Mouse (Mus musculus) lung, embryonic 14.5 days (tissue): ENCODE data around the gene Alpk3. TPM values are rescaled to one million over a fixed set of nuclear protein-coding genes. Genes with fewer than 3 reads are reported as not detected.
A peak's percentile ranks its signal among the peaks of the same experiment; 100 is the strongest.

ENCODE experiments used
- ATAC-seq: fragments of 200-750 bp; cut with Nextera tagmentation; 2 replicates; pipeline ENCODE4 v1.8.0; 2017; ENCODE audit warnings: mild to moderate bottlenecking, moderate TSS enrichment, moderate library complexity; ENCODE audit not compliant: insufficient read depth
- DNase-seq: peaks from one replicate; pipeline ENCODE4 v3.0.0-alpha.2; 2015
- H3K27ac ChIP-seq: fragments of 300-500 bp; sonication (generic); 2 replicates; pipeline ENCODE4 v1.5.1; 2014; ENCODE audit warnings: low read depth, mild to moderate bottlenecking, moderate library complexity
- H3K27me3 ChIP-seq: fragments of 300-500 bp; sonication (generic); 2 replicates; pipeline ENCODE4 v1.6.1; 2014; ENCODE audit warnings: low read length, control low read depth; ENCODE audit not compliant: insufficient read depth
- H3K36me3 ChIP-seq: fragments of 300-500 bp; sonication (generic); 2 replicates; pipeline ENCODE4 v1.6.1; 2014; ENCODE audit warnings: control low read depth; ENCODE audit not compliant: insufficient read depth
- H3K4me1 ChIP-seq: fragments of 300-500 bp; sonication (generic); 2 replicates; pipeline ENCODE4 v1.6.1; 2014; ENCODE audit warnings: antibody characterized with exemption, control low read depth; ENCODE audit not compliant: insufficient read depth
- H3K4me2 ChIP-seq: fragments of 300-500 bp; sonication (generic); 2 replicates; pipeline ENCODE4 v1.6.1; 2014; ENCODE audit warnings: mild to moderate bottlenecking
- H3K4me3 ChIP-seq: fragments of 300-500 bp; sonication (generic); 2 replicates; pipeline ENCODE4 v1.5.1; 2014; ENCODE audit warnings: low read depth, low read length
- H3K9ac ChIP-seq: fragments of 300-500 bp; sonication (generic); 2 replicates; pipeline ENCODE4 v1.6.1; 2014
- H3K9me3 ChIP-seq: fragments of 300-500 bp; sonication (generic); 2 replicates; pipeline ENCODE4 v1.6.1; 2016; ENCODE audit warnings: low read depth, low read length, control low read depth
- CTCF ChIP-seq: IDR thresholded peaks from 2 replicates; pipeline ENCODE4 v1.5.1; 2016; ENCODE audit warnings: antibody characterized with exemption, low read depth
- WGBS: fragments of 180-500 bp; shearing (Covaris S2); extraction: QIAGEN DNeasy Blood & Tissue Kit; methylation state at CpG from one replicate; pipeline ENCODE4 v1.1.7; 2014; 5-methylcytosine and 5-hydroxymethylcytosine counted together
- polyA plus RNA-seq: library from polyadenylated mRNA; unstranded; fragments of >200 nt; fragmentation: Nextera tagmentation; extraction: Ambion mirVana; gene quantifications from 2 replicates; pipeline ENCODE4 v1.2.1, GENCODE M21; 2014

Alpk3 gene
- polyA plus RNA-seq, 1 experiment from 2014 or later, result 0.63 TPM

DNA sequence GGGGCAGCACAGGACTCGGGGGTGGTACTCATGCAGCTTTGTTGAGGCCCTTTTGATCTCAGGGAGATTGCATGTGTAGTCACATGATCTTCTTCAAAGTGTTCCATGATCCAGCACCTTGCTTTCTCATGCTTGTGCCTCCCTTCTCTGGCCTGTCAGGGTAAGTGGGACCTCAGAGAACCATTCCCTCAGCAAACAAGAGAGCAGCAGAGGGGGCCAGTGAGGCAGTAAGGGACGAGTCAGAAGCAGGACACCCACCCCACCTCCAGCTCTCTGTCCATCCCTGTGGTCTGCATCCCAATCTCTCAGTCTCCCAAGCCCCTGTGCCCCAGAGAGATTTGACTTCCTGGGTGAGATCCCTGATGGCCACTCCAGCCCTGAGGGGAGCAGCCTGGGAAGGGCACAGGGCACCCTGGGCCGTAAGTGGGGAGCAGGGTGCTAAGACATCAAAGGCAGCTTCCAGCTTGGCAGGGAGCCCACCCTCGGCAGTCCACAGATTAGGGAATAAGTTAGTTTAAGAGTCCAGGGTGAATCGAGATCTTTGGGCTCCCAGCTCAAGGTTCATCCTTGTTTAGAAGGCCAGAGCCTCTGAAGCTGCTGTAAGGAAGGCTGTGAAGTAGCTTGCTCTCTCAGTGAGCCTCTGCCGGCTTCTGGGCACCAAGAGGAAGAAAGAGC is 55.4 kb downstream of the Alpk3 start:
- no peaks in the 10 kb centered on the region for H3K27me3 ChIP-seq
- DNase-seq (peak; percentile 5), ATAC-seq (peak; percentile 21; the same call in 1 of the 2 replicates)
- H3K9ac ChIP-seq, result no peak overlapping the region
- WGBS, result 26% methylated on average over 6 of the region's 6 CpGs
- H3K4me2 ChIP-seq, result no peak overlapping the region
- no peak overlapping the region for H3K27ac ChIP-seq
- peak; percentile 25; the same call in 1 of the 2 replicates for TF ChIP-seq CTCF
- H3K4me1 ChIP-seq, result no peaks in the 10 kb centered on the region
- no peak overlapping the region for H3K4me3 ChIP-seq
- H3K36me3 ChIP-seq, result no peaks in the 10 kb centered on the region
- H3K9me3 ChIP-seq, result no peaks in the 10 kb centered on the region

DNA sequence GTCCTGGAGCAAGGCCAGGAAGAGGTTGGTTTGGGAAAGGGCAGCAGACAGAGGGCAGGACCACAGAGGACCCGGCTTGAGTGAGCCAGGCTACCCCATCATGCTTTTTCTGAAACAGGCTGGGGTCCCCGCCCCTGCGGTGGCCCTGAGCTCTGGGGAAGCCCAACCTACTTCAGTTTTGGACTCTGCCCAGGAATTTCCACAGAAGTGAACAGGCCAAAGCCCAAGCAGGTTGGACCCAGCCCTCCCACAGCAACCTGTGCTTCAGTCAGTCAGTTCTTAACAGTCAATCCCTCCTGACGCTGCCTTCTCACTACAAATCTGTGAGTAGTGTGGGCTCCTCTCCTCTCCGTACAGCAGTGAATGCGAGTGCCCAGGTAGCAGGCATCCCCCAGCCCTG is 57.2 kb downstream of the Alpk3 start, which contains the start of gene Slc28a1:
TSS of gene Slc28a1 (plus strand) at position 245 of the 400 bp plus-strand sequence.
- peak; percentile 26 for DNase-seq
- no peak for ATAC-seq
- Histone ChIP-seq H3K9ac (no peak within 1 kb of the TSS), H3K27ac (no peak within 1 kb of the TSS), H3K36me3 (no peaks in the 10 kb centered on the region), H3K4me1 (no peaks in the 10 kb centered on the region), H3K4me2 (no peak within 1 kb of the TSS), H3K9me3 (no peaks in the 10 kb centered on the region), H3K27me3 (no peaks in the 10 kb centered on the region), H3K4me3 (no peak within 1 kb of the TSS)
- no peak for TF ChIP-seq CTCF
- 75% methylated on average over 6 of the region's 6 CpGs for WGBS

DNA sequence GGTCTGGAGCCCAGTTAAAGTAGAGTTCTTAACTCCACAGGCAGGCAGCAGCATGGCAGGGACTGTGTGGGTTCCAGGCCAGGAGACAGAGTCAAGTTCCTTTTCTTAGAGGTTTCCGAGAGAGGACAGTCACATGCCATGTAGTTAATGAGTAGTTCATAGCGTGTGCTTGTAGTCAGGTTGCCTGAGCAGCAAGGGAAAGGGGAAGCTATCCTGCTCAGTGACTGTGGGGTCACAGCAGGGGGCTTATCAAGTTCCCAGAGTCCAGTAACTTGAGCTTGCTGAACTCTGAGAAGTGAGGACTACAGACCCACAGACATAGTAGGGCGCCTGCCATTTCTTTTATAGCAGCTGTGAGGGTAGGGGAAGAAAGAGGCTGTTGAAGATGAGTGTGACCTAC is 63.7 kb downstream of the Alpk3 start:
- ATAC-seq (no peak), DNase-seq (no peak)
- H3K9ac ChIP-seq, result no peak overlapping the region
- H3K27me3 ChIP-seq, result no peaks in the 10 kb centered on the region
- no peaks in the 10 kb centered on the region for H3K9me3 ChIP-seq
- 51% methylated on average over 3 of the region's 3 CpGs for WGBS
- no peaks in the 10 kb centered on the region for H3K36me3 ChIP-seq
- no peak overlapping the region for H3K4me3 ChIP-seq
- TF ChIP-seq CTCF, result no peak
- no peak overlapping the region for H3K27ac ChIP-seq
- H3K4me1 ChIP-seq, result no peaks in the 10 kb centered on the region
- H3K4me2 ChIP-seq, result no peak overlapping the region

DNA sequence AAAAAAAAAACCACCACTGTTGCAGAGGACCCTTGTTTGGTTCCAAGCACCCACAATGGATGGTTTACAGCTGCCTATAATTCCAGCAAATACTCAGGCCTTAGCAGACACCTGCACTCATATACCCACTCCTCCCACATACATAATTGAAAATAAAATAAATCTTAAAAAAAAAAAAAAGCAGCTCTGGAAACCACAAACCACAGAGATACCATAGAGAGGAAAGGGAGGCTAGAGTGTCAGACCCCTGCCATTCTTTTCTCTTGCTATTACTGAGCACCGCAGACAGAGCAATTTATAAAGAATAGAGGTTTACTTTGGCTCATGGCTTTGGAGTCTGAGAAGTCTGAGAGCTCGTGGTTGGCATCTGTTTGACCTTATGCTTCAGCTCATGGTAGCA is 65.4 kb downstream of the Alpk3 start:
- no peak overlapping the region for H3K27ac ChIP-seq
- no peak overlapping the region for H3K9ac ChIP-seq
- H3K36me3 ChIP-seq, result no peaks in the 10 kb centered on the region
- H3K4me2 ChIP-seq, result no peak overlapping the region
- H3K4me1 ChIP-seq, result no peaks in the 10 kb centered on the region
- no peaks in the 10 kb centered on the region for H3K9me3 ChIP-seq
- no peak for DNase-seq
- H3K4me3 ChIP-seq, result no peak overlapping the region
- no peak for TF ChIP-seq CTCF
- H3K27me3 ChIP-seq, result no peaks in the 10 kb centered on the region
- WGBS, result 63% methylated on average over 2 of the region's 2 CpGs
- ATAC-seq, result no peak

DNA sequence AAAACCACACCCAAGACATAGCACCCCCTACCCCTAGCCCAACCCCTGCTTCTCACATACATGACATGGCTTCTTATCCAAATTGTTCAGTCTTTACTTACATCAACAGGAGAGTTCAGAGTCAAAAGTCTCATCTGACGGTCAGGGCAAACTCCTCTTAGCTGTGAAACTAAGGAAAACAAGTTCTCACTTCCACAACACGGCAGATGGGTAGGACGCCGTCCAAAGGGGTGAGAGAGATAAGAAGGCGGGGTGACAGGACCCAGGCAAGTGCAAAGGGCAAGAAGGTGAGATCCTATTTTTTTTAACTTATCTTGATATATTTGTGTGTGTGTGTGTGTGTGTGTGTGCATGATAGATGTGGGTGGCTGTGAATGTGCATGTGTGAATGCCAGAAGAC is 66.2 kb downstream of the Alpk3 start:
- Histone ChIP-seq H3K36me3 (no peaks in the 10 kb centered on the region), H3K4me1 (no peaks in the 10 kb centered on the region), H3K4me2 (no peak overlapping the region), H3K4me3 (no peak overlapping the region), H3K9ac (no peak overlapping the region), H3K27me3 (no peaks in the 10 kb centered on the region), H3K27ac (no peak overlapping the region), H3K9me3 (no peaks in the 10 kb centered on the region)
- DNase-seq, result no peak
- no peak for TF ChIP-seq CTCF
- WGBS, result 61% methylated on average over 5 of the region's 5 CpGs
- no peak for ATAC-seq

DNA sequence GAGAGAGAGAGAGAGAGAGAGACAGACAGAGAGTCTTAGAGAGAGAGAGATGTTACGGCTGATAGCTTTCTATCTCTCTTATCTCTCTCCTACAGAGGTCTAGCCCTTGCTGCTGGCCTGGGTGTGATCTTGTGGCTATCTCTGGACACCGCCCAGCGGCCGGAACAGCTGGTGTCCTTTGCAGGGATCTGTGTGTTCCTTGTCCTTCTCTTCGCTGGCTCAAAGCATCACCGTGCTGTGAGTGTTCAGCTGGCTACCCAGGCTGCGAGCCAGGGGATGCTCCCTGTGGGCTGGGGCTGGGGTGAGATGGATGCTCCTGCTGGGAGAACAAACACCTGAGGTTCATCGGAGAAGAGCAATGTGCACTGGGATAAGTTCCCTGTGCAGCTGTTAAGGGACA is 67.4 kb downstream of the Alpk3 start:
- 68% methylated on average over 8 of the region's 8 CpGs for WGBS
- Histone ChIP-seq H3K4me3 (no peak overlapping the region), H3K36me3 (no peaks in the 10 kb centered on the region), H3K27ac (no peak overlapping the region), H3K4me1 (no peaks in the 10 kb centered on the region), H3K9ac (no peak overlapping the region), H3K4me2 (no peak overlapping the region), H3K9me3 (no peaks in the 10 kb centered on the region), H3K27me3 (no peaks in the 10 kb centered on the region)
- TF ChIP-seq CTCF, result no peak
- DNase-seq, result no peak
- no peak for ATAC-seq

DNA sequence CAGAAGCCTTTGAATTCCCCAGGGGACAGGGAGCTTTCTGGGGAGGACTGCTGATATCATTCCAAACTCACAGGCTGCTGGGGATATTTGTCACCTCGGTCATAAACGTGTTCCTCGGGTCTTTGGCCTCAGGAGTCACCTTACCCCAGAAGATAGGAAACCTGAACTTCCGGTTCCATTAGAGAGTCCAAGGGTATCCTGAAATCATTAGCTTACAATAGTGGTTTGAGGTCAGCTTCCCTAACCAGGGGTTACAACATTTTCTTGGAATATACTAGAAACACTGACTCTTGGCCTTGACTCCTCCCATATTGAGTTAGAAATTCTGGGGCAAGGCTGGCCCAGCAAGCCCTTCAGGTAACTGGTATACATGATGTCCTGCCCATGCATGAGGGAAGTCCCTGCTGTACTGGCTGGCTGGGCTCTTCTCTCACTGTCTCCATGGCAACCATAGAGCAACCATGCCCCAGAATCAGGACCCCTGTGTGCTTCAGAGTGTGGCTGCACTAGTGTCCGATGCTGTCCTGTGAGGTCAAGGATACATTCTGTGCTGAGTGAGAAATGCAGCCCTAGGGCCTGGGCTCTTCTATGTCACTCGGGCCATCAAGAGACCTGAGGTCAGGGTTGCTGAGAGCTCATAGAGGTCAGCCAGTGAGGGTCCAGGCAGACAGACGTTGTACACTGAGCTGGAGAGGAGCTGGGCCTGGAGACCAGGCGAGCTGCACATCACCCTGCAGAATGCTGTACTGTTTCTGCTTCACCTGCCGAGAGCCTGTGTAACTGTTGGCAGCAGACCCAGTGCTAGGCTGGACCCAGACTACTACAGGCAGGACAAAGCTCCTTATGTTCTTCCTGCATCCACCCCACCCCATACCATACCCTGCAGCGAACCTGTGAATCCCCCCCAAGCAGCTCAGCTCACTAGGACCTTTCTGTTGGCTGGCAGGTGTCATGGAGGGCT is 68.1 kb downstream of the Alpk3 start:
- DNase-seq, result no peak
- no peak overlapping the region for H3K4me3 ChIP-seq
- no peak for ATAC-seq
- H3K4me2 ChIP-seq, result no peak overlapping the region
- H3K36me3 ChIP-seq, result no peaks in the 10 kb centered on the region
- H3K4me1 ChIP-seq, result no peaks in the 10 kb centered on the region
- H3K27me3 ChIP-seq, result no peaks in the 10 kb centered on the region
- no peak for TF ChIP-seq CTCF
- WGBS, result 45% methylated on average over 10 of the region's 10 CpGs
- H3K9ac ChIP-seq, result no peak overlapping the region
- H3K9me3 ChIP-seq, result no peaks in the 10 kb centered on the region
- no peak overlapping the region for H3K27ac ChIP-seq
